Mouse (Mus musculus) embryo, embryonic 10.5 days (tissue): ENCODE measurements around the gene Kctd6.
"Not testable (repeated sequence)": the region's sequence is repeated elsewhere in the genome, so short reads cannot be mapped to it uniquely, and the experiment has no call there.

ENCODE experiments used
- DNase-seq: peaks from one replicate; pipeline ENCODE4 v3.0.0-alpha.2; 2015; ENCODE audit warnings: low spot score

Kctd6 gene

DNA sequence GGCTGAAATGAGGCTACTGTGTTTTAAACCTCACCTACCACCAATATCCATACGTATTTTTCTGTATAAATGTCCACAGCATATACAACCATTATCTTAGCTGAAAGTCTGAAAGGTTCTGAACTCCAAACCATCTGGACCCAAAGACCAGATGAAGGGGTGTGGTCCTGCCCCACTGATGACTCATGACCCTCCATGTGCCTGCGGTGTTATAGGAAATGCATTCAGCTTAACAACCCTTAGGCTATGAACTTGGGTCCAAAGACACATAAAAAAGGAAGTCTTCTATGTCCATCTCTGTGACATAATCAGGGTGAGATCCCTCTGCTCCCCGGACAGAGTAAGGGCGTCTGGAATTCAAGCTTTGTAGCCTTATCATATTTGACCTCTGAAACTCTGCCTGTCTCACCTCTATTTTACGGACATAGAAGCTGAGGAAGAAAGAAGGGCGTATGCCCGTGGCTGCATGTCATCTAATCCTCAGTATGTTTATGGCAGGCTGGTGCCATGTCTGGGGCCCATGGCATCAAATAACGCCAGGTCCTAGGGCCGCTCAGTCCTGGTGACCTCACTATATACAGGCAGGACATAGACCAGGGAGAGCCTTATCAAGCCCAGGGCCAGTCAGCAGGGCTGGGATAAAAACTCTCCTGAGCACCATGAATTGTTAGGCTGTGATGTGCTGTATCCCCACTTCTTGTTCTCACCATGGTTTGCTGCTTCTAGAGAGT, 36.4 kb downstream of the Kctd6 start:
- DNase-seq: no peak

DNA sequence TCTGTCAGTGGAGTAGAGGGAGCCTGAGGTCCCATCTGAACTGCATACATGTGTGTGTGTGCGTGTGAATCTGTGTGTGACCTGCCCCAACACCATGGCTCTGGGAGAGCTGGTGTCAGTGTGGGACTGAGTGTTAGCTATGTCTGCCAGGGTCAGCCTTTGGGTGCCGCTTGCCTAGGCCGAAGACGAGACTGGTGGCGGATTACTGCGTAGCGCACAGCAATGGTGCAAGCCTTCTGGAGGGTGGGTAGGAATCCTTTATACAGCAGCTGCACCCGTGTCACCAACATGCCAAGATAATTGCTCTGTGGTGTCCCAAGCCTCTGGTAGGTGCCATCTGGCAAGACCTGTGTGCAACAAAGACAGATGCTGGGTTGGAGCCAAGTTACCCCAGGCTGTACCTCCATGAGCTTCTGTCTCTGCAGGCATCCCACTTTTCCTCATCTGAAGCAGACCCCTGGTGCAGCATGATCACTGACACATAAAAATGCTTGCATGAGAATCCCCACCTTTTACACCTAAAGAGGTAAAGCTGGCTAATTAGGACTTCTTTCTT, 37.5 kb downstream of the Kctd6 start:
- no peak for DNase-seq

DNA sequence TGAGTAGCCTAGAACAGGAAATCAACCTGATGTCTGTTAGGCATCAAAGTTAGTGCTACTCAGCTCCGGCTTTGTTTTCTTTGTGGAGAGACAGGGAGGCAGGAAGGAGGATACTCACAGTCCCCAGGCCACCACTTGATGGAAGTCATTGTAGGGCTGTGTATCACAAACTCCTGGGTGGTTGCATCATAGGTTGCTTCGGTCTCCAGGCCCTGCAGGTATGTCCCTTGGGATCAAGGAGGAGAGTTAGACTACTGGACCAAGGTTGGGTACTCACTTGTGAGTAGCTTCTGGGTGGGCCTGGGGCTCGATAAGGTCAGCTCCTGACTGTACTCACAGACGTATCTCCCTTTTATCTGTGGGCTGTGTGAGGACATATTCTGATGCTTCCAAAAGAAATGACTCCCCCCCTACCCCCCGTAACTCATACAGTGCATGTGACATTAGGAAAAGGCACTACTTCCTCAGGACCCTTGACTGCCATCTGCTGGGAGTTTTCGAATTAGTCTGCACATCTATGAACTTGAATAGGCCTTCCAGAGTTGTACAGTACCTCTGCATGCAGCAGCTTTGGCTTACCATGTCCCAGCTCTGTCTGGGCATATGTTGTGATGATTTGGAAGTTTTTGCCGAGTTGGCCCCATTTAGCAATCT, 41.3 kb downstream of the Kctd6 start:
- DNase-seq: peak; percentile 56

DNA sequence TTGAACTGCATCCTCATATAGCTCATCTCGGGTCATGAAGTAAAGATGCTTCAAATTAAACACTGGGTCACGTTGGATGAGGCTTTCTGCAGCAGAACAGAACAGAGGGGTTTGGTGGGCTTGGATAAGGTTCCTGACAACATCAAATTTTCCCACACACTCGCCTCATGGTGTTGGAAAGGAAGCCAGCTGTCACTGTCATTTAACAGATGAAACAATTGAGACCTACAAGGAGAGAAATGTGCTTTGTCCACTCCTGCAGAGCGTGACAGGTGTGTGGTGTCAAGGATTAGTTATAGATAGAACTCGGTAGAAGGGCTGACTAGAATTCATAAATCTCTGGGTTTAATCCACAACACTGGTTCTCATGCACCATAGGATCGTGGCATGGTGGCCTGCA, 42.1 kb downstream of the Kctd6 start:
- no peak for DNase-seq

DNA sequence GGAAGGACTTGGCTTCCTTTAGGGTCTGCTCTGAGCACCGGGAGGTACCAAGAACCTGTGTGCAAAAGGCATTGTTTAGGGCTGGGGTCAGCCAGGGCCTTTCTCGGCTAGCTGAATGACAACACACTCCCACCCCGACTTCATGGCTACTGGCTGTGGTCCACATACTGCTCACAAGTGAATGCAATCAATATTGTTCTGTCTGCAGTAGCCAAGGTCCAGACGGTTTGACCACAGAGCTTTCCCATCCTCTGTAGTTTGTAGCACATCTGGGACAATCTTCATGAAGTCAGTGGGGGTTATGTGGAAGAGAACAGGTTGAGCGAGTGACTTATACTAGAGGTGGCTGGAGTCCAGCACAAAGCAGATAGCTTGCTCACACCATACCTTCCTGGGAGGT, 42.9 kb downstream of the Kctd6 start:
- no peak for DNase-seq

DNA sequence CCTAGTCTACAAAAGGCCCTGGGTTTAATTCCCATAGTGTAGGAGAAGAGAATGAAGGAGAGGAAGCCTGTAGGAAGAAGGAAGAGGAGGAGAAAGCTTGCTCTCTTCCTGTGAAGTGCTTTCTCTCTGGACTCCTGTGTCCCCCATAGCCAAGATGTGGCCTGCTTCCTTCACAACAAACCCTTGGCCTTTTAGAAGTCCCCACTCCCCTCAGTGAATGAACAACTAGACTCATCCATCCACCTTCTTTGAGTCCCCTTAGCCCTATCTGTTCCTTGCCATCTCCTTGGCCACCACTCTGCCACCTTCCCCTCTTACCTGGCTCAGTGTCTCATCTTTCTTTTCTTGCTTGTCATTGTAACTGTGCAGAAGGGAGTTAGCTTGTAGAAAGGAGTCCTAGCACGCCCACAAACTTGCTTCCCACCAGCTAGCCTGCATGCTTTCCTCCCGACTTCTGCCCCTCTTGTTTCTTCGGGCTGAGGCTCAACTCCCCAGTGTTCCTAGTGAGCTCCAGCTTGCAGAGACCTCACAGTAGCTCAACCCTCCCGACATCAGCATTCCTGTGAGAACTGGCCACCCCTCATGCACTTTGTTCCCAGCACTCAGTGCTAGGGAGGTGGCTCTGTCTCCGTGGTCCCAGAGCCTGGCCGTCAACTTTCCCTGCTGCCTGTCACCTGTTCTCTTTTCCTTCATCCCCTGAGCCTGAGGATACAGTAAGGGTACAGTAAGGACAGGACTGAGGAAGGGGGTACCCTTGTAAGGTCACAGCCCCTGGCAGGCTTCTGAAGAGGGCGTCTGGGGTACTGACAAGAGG, 43.8 kb downstream of the Kctd6 start:
- DNase-seq: no peak

DNA sequence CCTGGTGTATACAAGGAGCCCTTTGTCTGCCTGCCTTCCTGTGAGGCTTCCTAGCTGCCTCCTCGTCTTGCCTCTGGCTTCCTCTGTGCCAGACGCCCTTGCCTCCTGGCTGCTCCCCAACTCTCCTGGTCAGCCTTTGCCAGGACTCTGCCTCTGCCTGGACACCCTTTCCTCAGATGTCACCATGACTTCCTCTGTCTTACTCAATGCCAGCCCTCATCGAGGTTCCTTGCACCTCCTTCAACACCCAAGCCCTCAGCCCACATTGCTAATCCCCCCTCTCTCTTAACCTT, 44.3 kb downstream of the Kctd6 start:
- DNase-seq: no peak

DNA sequence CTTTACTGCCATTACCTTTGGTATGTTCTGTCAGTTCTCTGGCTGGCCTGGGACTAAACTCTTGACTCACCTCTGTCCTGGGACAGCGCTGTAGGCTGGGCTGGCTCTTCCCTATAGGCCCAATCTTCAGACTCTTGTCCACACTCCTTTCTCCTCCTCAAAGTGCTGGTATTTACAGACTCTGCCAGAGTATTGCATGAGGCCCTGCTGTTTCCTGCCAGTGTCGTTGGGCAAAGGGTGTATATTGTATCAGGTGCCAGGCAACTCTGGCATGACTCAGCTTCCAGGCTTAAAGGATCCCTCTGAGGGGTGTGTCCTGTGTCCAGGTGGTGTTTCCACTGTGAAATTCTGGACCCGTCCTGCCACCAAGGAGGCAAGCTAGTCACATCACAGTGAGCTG, 44.8 kb downstream of the Kctd6 start:
- no peak for DNase-seq

DNA sequence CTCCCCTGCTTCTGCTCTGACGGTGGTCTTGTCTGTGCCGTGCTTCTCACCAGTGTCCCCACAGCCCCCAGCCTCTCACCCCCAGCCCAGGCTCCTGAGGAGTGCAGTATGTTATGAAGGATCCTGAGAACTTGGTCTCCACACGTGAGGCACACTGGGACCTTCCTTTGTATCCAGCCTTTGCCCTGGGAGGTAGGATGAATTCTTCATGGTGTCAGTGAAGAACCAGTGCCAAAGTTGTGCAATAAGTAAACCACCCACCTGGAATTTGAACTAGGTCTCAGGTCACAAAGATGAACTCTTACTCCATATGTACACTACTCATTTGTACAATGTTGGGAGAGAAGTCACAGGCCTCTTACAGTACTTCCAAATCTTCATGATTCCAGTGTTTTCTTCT, 45.2 kb downstream of the Kctd6 start, which contains the start of gene Acox2:
Gene Acox2 (minus strand): TSS at position 188 of the 400 bp plus-strand sequence.
- DNase-seq: no peak

DNA sequence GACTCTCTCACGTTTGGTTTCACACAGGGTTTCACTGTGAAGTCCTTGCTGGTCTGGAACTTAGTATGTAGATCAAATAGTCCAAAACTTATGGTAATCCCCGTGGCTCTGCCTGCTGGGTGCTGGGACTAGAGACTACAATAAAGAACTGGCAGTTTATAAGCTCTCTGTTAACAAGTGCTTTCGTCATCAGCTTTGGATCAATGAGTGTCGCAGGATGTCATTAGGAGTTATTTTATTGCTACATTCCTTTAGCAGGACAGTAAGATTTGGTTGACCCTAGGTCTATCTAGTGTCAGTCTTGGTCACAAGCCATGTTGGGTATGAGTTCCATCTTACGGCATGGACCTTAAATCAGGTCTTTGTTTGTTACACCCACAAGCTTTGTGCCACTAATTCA, 46.3 kb downstream of the Kctd6 start:
- DNase-seq: no peak

DNA sequence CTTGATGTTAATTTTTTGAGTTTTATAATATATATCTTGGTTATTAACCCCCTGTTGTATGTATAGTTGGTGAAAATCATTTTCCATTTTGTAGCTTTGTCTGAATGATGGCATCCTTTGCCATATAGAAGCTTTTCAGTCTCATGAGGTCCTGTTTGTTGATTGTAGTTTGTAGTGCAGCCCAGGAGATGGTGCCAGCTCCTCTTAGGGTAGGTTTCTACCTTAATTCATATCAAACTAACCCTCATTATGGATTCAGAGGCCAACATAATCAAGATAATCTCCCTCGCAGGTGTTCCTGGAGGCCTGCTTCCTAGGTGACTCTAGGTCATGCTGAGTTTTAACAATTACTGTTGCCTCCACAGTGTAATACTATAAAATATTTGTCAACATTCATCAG, 48.3 kb downstream of the Kctd6 start:
- DNase-seq: no peak

DNA sequence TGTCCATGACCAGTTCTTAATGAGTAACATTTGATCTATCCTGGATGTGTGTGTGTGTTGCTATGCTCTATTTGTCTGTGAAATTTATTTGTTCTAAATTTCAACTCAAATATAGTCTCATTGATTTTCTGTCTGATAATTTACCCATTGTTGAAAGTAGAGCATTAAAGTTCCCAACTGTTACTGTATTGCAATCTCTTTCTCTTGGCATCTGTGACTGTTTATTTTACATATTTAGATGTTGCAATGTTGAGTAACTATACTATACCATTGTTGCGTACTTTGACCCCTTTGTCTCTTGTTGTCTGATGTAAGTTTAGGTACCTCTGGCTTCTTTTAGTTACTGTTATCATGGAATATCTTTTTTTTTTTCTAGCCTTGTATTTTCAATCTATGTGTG, 50.4 kb downstream of the Kctd6 start:
- no peak for DNase-seq

DNA sequence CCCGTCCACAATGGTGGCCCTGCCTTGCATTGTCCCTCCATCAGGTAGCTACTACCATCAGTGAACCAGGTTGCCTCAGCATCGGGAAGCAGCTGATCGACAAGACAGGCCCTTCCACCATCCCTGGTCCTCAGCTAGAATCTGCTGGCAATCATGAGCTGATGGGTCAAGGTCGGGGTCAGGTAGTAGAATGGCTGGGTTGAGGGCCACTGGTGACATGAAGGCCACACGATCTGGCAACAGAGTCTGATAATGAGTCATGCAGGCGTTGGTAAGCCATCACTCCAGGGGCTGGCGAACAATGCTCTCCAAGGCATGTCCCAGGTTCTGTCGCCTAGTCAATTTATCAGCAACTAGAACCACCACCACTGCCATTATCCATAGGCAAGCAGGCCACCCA, 57.3 kb downstream of the Kctd6 start:
- DNase-seq: not testable (repeated sequence)
